Mouse (Mus musculus) Patski (cell line): ENCODE data around the gene Lsm7. TPM values are rescaled to one million over a fixed set of nuclear protein-coding genes. Genes with fewer than 3 reads are reported as not detected.

Source experiments
- ATAC-seq: fragments of 100-300 bp; one replicate; pipeline ENCODE4 v1.8.0; 2021
- CTCF ChIA-PET: fragments of 350-600 bp; sonication (Branson Sonifier 250); formaldehyde crosslinking; loops from one replicate; lab custom pipeline; 2022; ENCODE audit warnings: inconsistent platforms; lab: Charles Lee
- POLR2A ChIA-PET: fragments of 350-600 bp; sonication (Branson Sonifier 250); formaldehyde crosslinking; loops from one replicate; lab custom pipeline; 2022; ENCODE audit warnings: antibody characterized with exemption, inconsistent platforms; lab: Charles Lee
- DNase-seq: peaks from one replicate; pipeline ENCODE4 v3.0.0-alpha.2; 2011; ENCODE audit warnings: low read depth, low spot score
- H3K27me3 ChIP-seq: fragments of 371-371 bp; one replicate; pipeline ENCODE4 v1.5.1; 2021
- CTCF ChIP-seq: fragments of 100-300 bp; IDR thresholded peaks from one replicate; pipeline ENCODE4 v1.5.1; 2021
- in situ Hi-C: fragments of 300-500 bp; cut with MboI; formaldehyde crosslinking; loops from 3 replicates; pipeline ENCODE4 v1.11.1; 2018; ENCODE audit warnings: low pct_unique_long_range_greater_than_20kb, mixed read lengths
- polyA plus RNA-seq: library from polyadenylated mRNA; unstranded; gene quantifications from one replicate; pipeline ENCODE4 v1.2.3, GENCODE M21; 2021

Lsm7 gene
- polyA plus RNA-seq, 1 experiment from 2014 or later: 77.8 TPM

DNA sequence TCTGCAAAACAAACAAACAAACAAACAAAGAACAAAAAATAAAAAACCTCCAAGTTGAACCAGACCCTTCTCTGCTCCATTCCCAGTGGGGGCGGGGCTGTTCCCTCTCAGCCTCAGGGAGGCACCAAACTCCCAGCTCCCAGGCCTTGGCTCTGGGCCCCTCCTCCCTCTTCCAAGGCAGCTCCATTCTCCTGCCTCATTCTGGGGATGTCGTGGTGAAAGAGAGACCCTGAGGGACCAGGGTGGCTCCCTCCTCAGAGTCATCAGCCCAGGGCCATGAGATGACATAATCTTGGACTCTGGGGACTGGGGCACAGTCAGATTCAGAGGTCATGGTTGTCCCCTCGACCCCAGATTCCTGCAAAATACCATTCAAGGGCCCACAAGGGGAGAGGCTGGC is 21.6 kb upstream of the Lsm7 start:
- ATAC-seq (no peak), DNase-seq (no peak)
- ChIA-PET CTCF (interaction anchor here (1.2 to 4.0 kb wide), 3 partner anchors 18 to 129 kb away, joined by 3 to 21 read pairs (median 5); no protein-coding TSS in a partner anchor), POLR2A (no interaction called here)
- TF ChIP-seq CTCF: no peak
- in situ Hi-C loops: loop anchor here (5.0 kb wide), 2 partner anchors 54 to 129 kb away; no protein-coding TSS in a partner anchor
- peaks cover 13% of the 10 kb centered on the region for H3K27me3 ChIP-seq

- DNase-seq: no peak
- ATAC-seq: no peak
- ChIA-PET CTCF (interaction anchor here (0.9 to 1.9 kb wide), 3 partner anchors 17 to 119 kb away, joined by 3 to 8 read pairs (median 5); no protein-coding TSS in a partner anchor), POLR2A (no interaction called here)
- no peak for TF ChIP-seq CTCF
- in situ Hi-C loops: loop anchor here (5.0 kb wide), 2 partner anchors 54 to 129 kb away; no protein-coding TSS in a partner anchor
- peaks cover 16% of the 10 kb centered on the region for H3K27me3 ChIP-seq
These were observed 21.0 kb upstream of the Lsm7 start for GRCm38 (mm10) chr10:80876028-80876427.

- no peak for ATAC-seq
- POLR2A ChIA-PET: no interaction called here
- CTCF ChIA-PET: interaction anchor here (0.8 to 1.9 kb wide), 4 partner anchors 9 to 120 kb away, joined by 3 to 8 read pairs (median 4); no protein-coding TSS in a partner anchor
- in situ Hi-C loops: no loop called here
- H3K27me3 ChIP-seq: peaks cover 16% of the 10 kb centered on the region
- no peak for TF ChIP-seq CTCF
- DNase-seq: no peak
These were observed 19.0 kb upstream of the Lsm7 start for GRCm38 (mm10) chr10:80874035-80874434.

- ATAC-seq (no peak), DNase-seq (no peak)
- no peak for TF ChIP-seq CTCF
- CTCF ChIA-PET: interaction anchor here (1.1 to 1.3 kb wide), 2 partner anchors 9 to 123 kb away, joined by 3 to 8 read pairs; no protein-coding TSS in a partner anchor
- peaks cover 16% of the 10 kb centered on the region for H3K27me3 ChIP-seq
- POLR2A ChIA-PET: interaction anchor here (0.7 to 0.9 kb wide), 2 partner anchors 15 to 17 kb away, joined by 3 read pairs; partner anchors contain the start of genes Lsm7 and Sppl2b
- in situ Hi-C loops: no loop called here
These were observed 16.6 kb upstream of the Lsm7 start, which contains the start of gene Tmprss9 for GRCm38 (mm10) chr10:80871581-80871980. TSS of gene Tmprss9 (plus strand) at chr10:80871848.

DNA sequence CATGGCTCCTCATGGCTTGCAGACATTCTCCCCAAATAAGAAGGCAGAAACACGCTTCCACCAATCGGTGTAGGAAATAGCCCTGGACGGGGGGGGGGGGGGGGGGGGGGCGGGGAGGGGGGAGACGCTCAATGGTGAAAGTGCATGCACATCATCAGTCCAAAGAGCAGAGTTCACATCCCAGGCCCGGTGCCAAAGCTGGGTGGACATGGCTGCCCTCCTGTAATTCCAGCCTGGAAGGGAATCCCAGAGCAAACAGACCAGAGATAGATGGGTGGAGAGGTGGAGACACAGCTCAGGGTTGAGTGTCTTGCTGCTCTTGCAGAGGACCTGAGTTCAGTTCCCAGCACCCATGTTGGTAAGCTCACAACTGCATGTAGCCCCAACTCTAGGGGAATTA is 16.0 kb upstream of the Lsm7 start:
- H3K27me3 ChIP-seq: peaks cover 16% of the 10 kb centered on the region
- TF ChIP-seq CTCF: no peak
- ChIA-PET CTCF (interaction anchor here (0.7 to 1.3 kb wide), 3 partner anchors 9 to 124 kb away, joined by 3 to 8 read pairs (median 3); no protein-coding TSS in a partner anchor), POLR2A (interaction anchor here (0.7 to 0.9 kb wide), 2 partner anchors 16 kb away, joined by 3 read pairs; partner anchors contain the start of genes Lsm7 and Sppl2b)
- DNase-seq: no peak
- in situ Hi-C loops: no loop called here
- no peak for ATAC-seq

DNA sequence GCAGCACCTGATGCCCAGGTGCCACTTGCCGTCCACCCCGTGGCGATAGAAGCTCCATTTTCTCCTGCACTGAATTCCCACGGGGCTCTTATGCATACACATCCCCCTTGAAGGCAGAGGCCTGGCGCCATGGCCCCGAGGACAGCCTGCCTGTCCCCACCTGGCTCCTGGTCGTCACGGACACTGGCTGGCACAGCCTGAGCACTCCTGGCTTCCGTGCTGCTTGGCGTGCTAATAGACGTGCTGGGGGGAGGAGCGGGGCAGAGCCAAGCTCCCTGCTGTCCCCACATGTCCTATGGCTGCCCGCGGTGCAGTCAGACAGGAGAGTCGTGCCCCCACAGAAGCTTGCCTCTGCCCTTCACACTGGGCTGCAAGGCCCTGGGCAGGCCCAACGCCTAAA is 9.4 kb upstream of the Lsm7 start:
- H3K27me3 ChIP-seq: no peaks in the 10 kb centered on the region
- ChIA-PET CTCF (no interaction called here), POLR2A (no interaction called here)
- TF ChIP-seq CTCF: no peak
- no peak for DNase-seq
- no peak for ATAC-seq
- in situ Hi-C loops: no loop called here

GRCm38 (mm10) chr10:80862305-80862704 is 7.3 kb upstream of the Lsm7 start:
- POLR2A ChIA-PET: no interaction called here
- in situ Hi-C loops: no loop called here

GRCm38 (mm10) chr10:80858350-80858935 is 3.4 kb upstream of the Lsm7 start:
- DNase-seq (no peak), ATAC-seq (no peak)
- no peaks in the 10 kb centered on the region for H3K27me3 ChIP-seq
- no peak for TF ChIP-seq CTCF
- ChIA-PET CTCF (interaction anchor here (1.6 to 2.3 kb wide), 4 partner anchors 13 to 23 kb away, joined by 3 to 8 read pairs (median 5); no protein-coding TSS in a partner anchor), POLR2A (interaction anchor here (1.4 to 2.4 kb wide), 2 partner anchors 13 to 28 kb away, joined by 4 to 8 read pairs; no protein-coding TSS in a partner anchor)
- in situ Hi-C loops: no loop called here

More at GRCm38 (mm10) chr10:80862305-80862704, 7.3 kb upstream of the Lsm7 start:
- CTCF ChIA-PET: no interaction called here
- no peaks in the 10 kb centered on the region for H3K27me3 ChIP-seq
- no peak for DNase-seq
- ATAC-seq: no peak
- no peak for TF ChIP-seq CTCF

GRCm38 (mm10) chr10:80857848-80858247 is 2.8 kb upstream of the Lsm7 start:
- in situ Hi-C loops: no loop called here
- DNase-seq (no peak), ATAC-seq (no peak)
- TF ChIP-seq CTCF: no peak
- ChIA-PET POLR2A (interaction anchor here (1.4 to 2.4 kb wide), 2 partner anchors 12 to 27 kb away, joined by 4 to 8 read pairs; no protein-coding TSS in a partner anchor), CTCF (interaction anchor here (1.6 to 1.8 kb wide), 3 partner anchors 13 to 23 kb away, joined by 3 to 5 read pairs (median 5); no protein-coding TSS in a partner anchor)
- no peaks in the 10 kb centered on the region for H3K27me3 ChIP-seq

GRCm38 (mm10) chr10:80857386-80857785 is 2.4 kb upstream of the Lsm7 start:
- ChIA-PET CTCF (interaction anchor here (1.6 to 1.8 kb wide), 3 partner anchors 12 to 24 kb away, joined by 3 to 5 read pairs (median 5); no protein-coding TSS in a partner anchor), POLR2A (interaction anchor here (1.4 to 2.4 kb wide), 2 partner anchors 12 to 27 kb away, joined by 4 to 8 read pairs; no protein-coding TSS in a partner anchor)
- in situ Hi-C loops: no loop called here
- no peak for TF ChIP-seq CTCF
- DNase-seq (no peak), ATAC-seq (no peak)
- no peaks in the 10 kb centered on the region for H3K27me3 ChIP-seq
